Mouse (Mus musculus): ENCODE results near the gene Phgr1.

Gene Phgr1

GRCm38 (mm10) chr2:118772158-118772874, at the start of gene Phgr1:
TSS of gene Phgr1 (plus strand) at chr2:118772769.
- no peak for DNase-seq (ENCODE audit: low spot score)

GRCm38 (mm10) chr2:118723693-118724486, 48.7 kb upstream of the Phgr1 start:
- DNase-seq (ENCODE audit: low spot score), result peak; percentile 3

DNA sequence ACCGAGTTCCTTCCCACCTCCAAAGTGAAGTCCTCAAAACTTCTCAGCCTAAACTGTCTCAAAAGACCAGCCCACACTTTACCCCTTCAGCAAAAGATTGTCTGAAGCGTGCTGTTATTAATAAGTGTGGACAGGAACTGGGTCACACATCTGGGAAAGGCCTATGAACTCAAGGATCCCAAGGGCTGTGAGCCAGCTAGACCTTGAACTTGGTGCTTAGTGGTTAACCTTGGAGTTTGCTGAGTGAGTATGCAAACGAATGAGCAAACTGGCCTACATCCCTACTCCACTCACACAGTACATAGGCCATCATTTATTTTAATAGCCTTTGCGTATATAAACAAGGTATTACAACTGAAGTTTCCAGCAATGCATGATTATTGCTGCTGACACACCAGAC, 47.1 kb upstream of the Phgr1 start:
- DNase-seq (ENCODE audit: low spot score), result no peak

DNA sequence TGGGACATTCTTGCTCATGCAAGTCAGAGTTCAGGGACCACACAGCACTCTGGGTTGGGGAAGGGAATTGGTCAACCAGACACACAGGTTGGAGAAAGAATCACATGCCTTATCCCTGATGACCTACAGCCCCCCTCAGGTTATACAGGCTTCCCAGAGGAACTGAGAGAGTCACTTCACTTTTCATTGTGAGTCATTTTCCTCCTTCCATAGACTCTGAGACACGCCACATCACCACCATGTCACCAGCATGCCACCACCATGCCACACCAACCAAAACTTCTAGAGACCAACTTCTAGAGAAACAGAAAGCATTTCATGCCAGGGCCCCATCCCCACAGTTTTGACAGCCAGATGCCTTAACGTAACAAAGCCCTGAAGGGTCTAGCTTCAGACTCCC, 45.7 kb upstream of the Phgr1 start:
- no peak for DNase-seq (ENCODE audit: low spot score)

DNA sequence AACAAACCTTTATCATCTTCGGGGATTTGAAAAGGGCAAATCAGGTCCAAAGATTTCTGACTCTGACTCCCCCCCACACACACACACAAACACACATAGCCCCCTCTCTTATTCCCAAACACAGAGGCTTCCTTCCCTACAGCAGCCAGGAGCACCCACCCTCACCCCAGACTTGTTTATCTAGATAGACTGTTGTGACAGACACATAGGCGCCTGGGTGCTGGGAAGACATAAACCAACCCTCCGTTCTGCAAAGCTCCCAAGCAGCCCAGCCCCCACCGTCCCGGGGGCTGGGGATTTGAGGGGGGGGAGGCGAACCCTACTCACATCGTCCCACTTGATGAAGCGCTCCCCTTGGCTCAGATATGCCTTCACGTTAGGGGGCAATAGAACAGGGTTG, 44.7 kb upstream of the Phgr1 start:
- DNase-seq (ENCODE audit: low spot score), result peak; percentile 2

DNA sequence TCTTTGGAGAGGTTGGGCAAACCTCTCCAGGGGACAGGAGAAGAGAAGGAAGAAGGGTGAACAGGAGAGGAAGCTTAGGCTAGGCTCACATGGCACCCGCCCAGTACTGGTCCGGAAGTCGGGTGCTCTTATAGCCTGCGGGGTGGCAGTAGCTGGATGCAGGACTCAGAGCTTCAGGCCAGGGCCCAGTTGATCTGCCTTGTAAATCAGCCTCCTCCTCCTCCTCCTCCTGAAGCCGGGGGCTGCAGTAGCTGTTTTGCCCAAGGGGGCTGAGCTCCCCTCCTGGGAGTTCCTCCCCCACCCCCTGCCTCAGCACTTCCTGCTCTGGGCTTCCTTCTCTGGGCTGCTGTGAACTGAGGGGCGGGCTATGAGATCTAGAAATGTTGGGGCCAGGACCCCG, 44.2 kb upstream of the Phgr1 start, which contains the start of gene Plcb2:
TSS of gene Plcb2 (minus strand) at position 102 of the 400 bp plus-strand sequence.
- DNase-seq (ENCODE audit: low spot score), result peak; percentile 4

GRCm38 (mm10) chr2:118729194-118729593, 43.4 kb upstream of the Phgr1 start:
- DNase-seq (ENCODE audit: low spot score), result no peak

GRCm38 (mm10) chr2:118729816-118730621, 42.5 kb upstream of the Phgr1 start:
- DNase-seq (ENCODE audit: low spot score), result no peak

DNA sequence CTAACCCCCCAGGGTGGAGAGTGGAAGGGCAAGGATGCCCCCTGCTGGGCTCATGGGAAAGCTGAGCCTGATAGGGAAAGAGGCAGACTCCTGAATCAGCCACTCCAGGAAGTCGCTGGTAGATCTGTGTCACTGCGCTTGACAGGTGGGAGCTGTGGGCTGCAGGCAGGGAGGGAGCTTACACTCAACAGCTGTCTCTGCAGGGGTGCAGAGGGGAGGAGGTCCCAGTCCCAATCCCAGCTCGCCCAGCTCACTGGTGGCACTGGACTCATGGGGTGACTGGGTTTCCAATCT, 42.0 kb upstream of the Phgr1 start:
- peak; percentile 55 for DNase-seq (ENCODE audit: low spot score)

DNA sequence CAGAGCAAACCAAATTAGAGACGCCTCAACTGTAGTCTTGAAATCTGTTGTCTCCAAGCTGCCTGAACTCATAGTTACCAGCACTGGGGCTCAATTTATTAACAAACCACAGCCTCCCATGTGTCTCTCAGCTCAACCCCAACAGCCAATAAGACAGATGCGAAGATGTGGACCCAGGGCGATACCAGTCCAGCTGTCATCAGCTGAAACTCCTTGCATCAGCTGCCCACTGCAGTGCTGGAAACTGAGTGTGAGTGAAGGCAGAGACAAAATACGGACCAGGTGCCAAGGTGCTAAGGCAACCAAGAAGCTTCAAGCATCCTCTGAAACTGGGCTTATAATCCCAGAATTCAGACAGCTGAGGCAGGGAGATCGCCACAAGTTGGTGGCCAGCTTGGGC, 40.6 kb upstream of the Phgr1 start:
- DNase-seq (ENCODE audit: low spot score), result no peak

GRCm38 (mm10) chr2:118733341-118733740, 39.2 kb upstream of the Phgr1 start:
- DNase-seq (ENCODE audit: low spot score), result no peak

- DNase-seq (ENCODE audit: low spot score), result no peak
Measured at GRCm38 (mm10) chr2:118740341-118740740, 32.2 kb upstream of the Phgr1 start.

DNA sequence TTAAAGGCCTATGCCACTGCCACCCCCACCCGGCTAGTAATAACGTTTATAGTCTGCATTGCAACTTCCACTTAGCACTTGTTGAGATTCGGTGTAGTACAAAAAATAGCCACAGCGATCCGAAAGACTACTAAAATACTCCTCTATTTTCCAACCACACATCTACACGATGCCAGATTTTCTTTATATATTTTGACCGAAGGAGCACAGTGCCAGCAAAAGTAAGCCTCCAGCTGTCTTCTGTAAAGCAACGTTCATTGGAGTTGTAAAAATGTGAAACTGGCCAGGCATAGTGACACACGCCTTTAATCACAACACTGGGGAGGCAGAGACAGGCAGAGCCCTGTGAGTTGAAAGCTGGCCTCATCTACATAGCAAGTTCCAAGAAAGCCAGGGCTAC, 31.4 kb upstream of the Phgr1 start:
- DNase-seq (ENCODE audit: low spot score), result no peak

GRCm38 (mm10) chr2:118743261-118743943, 29.2 kb upstream of the Phgr1 start:
- DNase-seq (ENCODE audit: low spot score), result peak; percentile 75

GRCm38 (mm10) chr2:118744621-118745020, 27.9 kb upstream of the Phgr1 start:
- no peak for DNase-seq (ENCODE audit: low spot score)

DNA sequence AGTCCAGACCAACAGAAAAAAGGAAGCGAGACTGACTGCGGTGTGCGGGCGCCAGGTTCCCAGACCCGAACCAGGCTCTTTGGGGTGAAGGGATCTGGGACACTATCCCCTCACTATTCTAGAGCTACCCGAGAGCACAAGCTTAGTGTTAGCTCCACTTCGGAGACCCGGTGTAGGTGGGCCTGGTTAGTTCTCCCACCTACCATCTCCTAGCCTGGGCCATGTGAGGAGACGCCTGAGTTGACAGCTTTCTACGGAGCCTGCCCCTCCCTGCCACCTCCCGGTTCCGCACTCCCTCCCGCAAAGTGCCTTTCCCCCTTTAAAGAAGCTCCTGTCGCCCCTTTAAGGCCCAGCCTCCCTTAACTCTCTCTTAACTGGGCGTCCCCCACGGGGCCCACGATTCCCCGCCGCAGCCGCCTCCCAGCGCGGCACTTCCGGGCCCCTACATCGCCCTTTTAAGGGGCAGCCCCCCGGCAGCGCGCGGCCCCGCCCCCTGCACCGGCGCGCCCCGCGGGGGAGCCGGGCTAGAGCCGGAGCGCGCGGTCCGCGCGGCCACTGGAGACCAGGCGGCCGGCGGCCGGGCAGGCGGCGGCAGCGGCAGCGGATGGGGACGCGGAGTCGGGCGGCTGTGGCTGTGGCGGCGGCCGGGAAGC, 27.2 kb upstream of the Phgr1 start, which contains the start of gene Inafm2:
TSS of gene Inafm2 (plus strand) at position 527 of the 653 bp plus-strand sequence.
- peak; percentile 89 for DNase-seq (ENCODE audit: low spot score)

DNA sequence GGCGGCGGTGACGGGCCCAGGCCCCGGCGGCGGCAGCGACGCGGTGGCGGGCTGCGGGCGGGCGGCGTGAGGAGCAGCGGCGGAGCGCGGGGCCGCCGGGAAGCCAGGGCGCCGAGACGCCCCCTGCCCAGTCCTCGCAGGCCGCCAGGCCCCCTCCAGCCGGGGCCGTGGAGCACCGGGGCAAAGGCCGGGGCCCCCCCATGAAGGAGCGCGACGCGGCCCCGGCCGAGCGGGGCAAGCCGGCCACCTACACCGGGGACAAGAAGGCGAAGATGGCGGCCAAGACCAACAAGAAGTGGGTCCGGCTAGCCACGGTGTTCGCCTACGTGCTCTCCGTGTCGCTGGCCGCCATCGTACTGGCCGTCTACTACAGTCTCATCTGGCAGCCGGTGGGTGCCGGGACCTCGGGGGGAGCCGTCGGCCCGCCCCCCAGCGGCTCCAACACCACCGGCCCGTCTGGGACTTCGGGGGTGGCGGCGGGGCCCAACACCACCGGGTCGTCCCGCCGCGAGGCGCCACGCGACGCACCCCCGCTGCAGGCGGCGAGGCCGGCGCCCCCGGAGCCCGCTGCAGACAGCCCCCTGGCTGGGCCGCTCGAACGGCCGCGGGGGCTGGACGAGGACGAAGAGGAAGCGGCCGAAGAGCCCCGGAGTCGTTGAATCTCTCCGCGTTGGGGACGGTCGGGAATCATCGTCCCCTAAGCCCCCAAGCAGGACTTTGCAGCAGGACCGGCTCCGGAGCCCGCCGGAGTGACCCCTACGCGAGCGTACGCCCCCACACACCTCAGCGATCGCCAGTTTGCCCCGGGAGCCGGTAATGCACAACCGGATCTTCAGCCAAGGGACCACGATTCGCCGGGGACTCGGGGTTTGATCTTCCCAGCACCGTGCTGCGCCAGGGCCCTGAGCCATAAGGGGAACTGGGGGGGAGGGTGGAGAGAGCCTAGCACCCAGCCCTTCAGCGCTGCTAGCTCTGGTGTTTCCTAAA, 26.4 kb upstream of the Phgr1 start:
- peak; percentile 68 for DNase-seq (ENCODE audit: low spot score)

- no peak for DNase-seq (ENCODE audit: low spot score)
Measured at GRCm38 (mm10) chr2:118747301-118747960, 25.1 kb upstream of the Phgr1 start.

- DNase-seq (ENCODE audit: low spot score), result no peak
Measured at GRCm38 (mm10) chr2:118749341-118749884, 23.2 kb upstream of the Phgr1 start.

Data from embryo, embryonic 10 days (tissue).